Mouse (Mus musculus): ENCODE measurements around the gene Olah. TPM values are rescaled to one million over a fixed set of nuclear protein-coding genes. Genes with fewer than 3 reads are reported as not detected.

Gene Olah
- total and polyA plus RNA-seq, 3 experiments = 0.27 TPM; not detected in 2

- no peaks in the 10 kb centered on the region for H3K9me3 ChIP-seq (replicated peaks)
- ATAC-seq (ENCODE audit: extremely low read depth, insufficient number of reproducible peaks, low FRiP score, poor library complexity, severe bottlenecking) = no peak
- no peaks in the 10 kb centered on the region for H3K4me1 ChIP-seq (ENCODE audit: insufficient read depth, low read depth, low read length)
- peaks cover 5% of the 10 kb centered on the region; the same call in 1 of the 2 replicates for H3K27me3 ChIP-seq (ENCODE audit: insufficient read depth, low read length)
- H3K36me3 ChIP-seq (replicated peaks) = no peaks in the 10 kb centered on the region
- TF ChIP-seq POLR2AphosphoS5 (IDR thresholded peaks at IDR 0.05; ENCODE audit: insufficient replicate concordance, low read depth, low read length) (no peak), CTCF (IDR thresholded peaks at IDR 0.05; ENCODE audit: low read depth, low read length) (no peak), GATA2 (IDR thresholded peaks at IDR 0.05; ENCODE audit: borderline replicate concordance, low read depth, low read length) (no peak), GATA1 (IDR thresholded peaks at IDR 0.05; ENCODE audit: borderline replicate concordance, low read length) (no peak), TAL1 (conservative IDR thresholded peaks at IDR 0.05; ENCODE audit: low read depth, low read length) (no peak)
- no peak overlapping the region for H3K4me3 ChIP-seq (ENCODE audit: low read depth, low read length)
- no peak for DNase-seq (ENCODE audit: low spot score)
These were observed 35.9 kb downstream of the Olah start for GRCm38 (mm10) chr2:3361067-3361466.

- no peaks in the 10 kb centered on the region for H3K4me1 ChIP-seq (ENCODE audit: insufficient read depth, low read depth, low read length)
- H3K4me3 ChIP-seq (ENCODE audit: low read depth, low read length) = no peak overlapping the region
- H3K27me3 ChIP-seq (ENCODE audit: insufficient read depth, low read length) = peaks cover 9% of the 10 kb centered on the region; the same call in 1 of the 2 replicates
- H3K9me3 ChIP-seq (replicated peaks) = no peaks in the 10 kb centered on the region
- TF ChIP-seq POLR2AphosphoS5 (IDR thresholded peaks at IDR 0.05; ENCODE audit: insufficient replicate concordance, low read depth, low read length) = no peak
- no peak for TF ChIP-seq CTCF (IDR thresholded peaks at IDR 0.05; ENCODE audit: low read depth, low read length)
- no peaks in the 10 kb centered on the region for H3K36me3 ChIP-seq (replicated peaks)
- no peak for DNase-seq (ENCODE audit: low spot score)
- ATAC-seq (ENCODE audit: extremely low read depth, insufficient number of reproducible peaks, low FRiP score, poor library complexity, severe bottlenecking) = no peak
These were observed 39.1 kb downstream of the Olah start for GRCm38 (mm10) chr2:3357887-3358286.

- H3K36me3 ChIP-seq (replicated peaks) = no peaks in the 10 kb centered on the region
- TF ChIP-seq POLR2AphosphoS5 (IDR thresholded peaks at IDR 0.05; ENCODE audit: insufficient replicate concordance, low read depth, low read length) (no peak), GATA1 (IDR thresholded peaks at IDR 0.05; ENCODE audit: borderline replicate concordance, low read length) (no peak)
- peaks cover 9% of the 10 kb centered on the region; the same call in 1 of the 2 replicates for H3K27me3 ChIP-seq (ENCODE audit: insufficient read depth, low read length)
- DNase-seq (ENCODE audit: low spot score) (no peak), ATAC-seq (ENCODE audit: extremely low read depth, insufficient number of reproducible peaks, low FRiP score, poor library complexity, severe bottlenecking) (no peak)
- no peaks in the 10 kb centered on the region for H3K9me3 ChIP-seq (replicated peaks)
- H3K4me3 ChIP-seq (ENCODE audit: low read depth, low read length) = no peak overlapping the region
- no peaks in the 10 kb centered on the region for H3K4me1 ChIP-seq (ENCODE audit: insufficient read depth, low read depth, low read length)
These were observed 40.7 kb downstream of the Olah start for GRCm38 (mm10) chr2:3356311-3356710.

GRCm38 (mm10) chr2:3355793-3356192, 41.2 kb downstream of the Olah start:
- TF ChIP-seq POLR2AphosphoS5 (IDR thresholded peaks at IDR 0.05; ENCODE audit: insufficient replicate concordance, low read depth, low read length) (no peak), TAL1 (conservative IDR thresholded peaks at IDR 0.05; ENCODE audit: low read depth, low read length) (no peak), CTCF (IDR thresholded peaks at IDR 0.05; ENCODE audit: low read depth, low read length) (no peak), GATA1 (IDR thresholded peaks at IDR 0.05; ENCODE audit: borderline replicate concordance, low read length) (no peak), GATA2 (IDR thresholded peaks at IDR 0.05; ENCODE audit: borderline replicate concordance, low read depth, low read length) (no peak)
- no peaks in the 10 kb centered on the region for H3K9me3 ChIP-seq (replicated peaks)
- H3K4me1 ChIP-seq (ENCODE audit: insufficient read depth, low read depth, low read length) = no peaks in the 10 kb centered on the region
- ATAC-seq (ENCODE audit: extremely low read depth, insufficient number of reproducible peaks, low FRiP score, poor library complexity, severe bottlenecking) (no peak), DNase-seq (ENCODE audit: low spot score) (no peak)
- H3K36me3 ChIP-seq (replicated peaks) = no peaks in the 10 kb centered on the region
- peaks cover 9% of the 10 kb centered on the region; the same call in 1 of the 2 replicates for H3K27me3 ChIP-seq (ENCODE audit: insufficient read depth, low read length)
- H3K4me3 ChIP-seq (ENCODE audit: low read depth, low read length) = no peak overlapping the region

GRCm38 (mm10) chr2:3353160-3353559, 43.9 kb downstream of the Olah start:
- Histone ChIP-seq H3K4me3 (ENCODE audit: low read depth, low read length) (no peak overlapping the region), H3K36me3 (replicated peaks) (no peaks in the 10 kb centered on the region), H3K4me1 (ENCODE audit: insufficient read depth, low read depth, low read length) (no peaks in the 10 kb centered on the region), H3K27me3 (ENCODE audit: insufficient read depth, low read length) (peaks cover 9% of the 10 kb centered on the region; the same call in 1 of the 2 replicates), H3K9me3 (replicated peaks) (no peaks in the 10 kb centered on the region)
- DNase-seq (ENCODE audit: low spot score) (no peak), ATAC-seq (ENCODE audit: extremely low read depth, insufficient number of reproducible peaks, low FRiP score, poor library complexity, severe bottlenecking) (no peak)
- no peak for TF ChIP-seq TAL1 (conservative IDR thresholded peaks at IDR 0.05; ENCODE audit: low read depth, low read length)
- TF ChIP-seq POLR2AphosphoS5 (IDR thresholded peaks at IDR 0.05; ENCODE audit: insufficient replicate concordance, low read depth, low read length) = no peak
- no peak for TF ChIP-seq GATA1 (IDR thresholded peaks at IDR 0.05; ENCODE audit: borderline replicate concordance, low read length)
- no peak for TF ChIP-seq CTCF (IDR thresholded peaks at IDR 0.05; ENCODE audit: low read depth, low read length)
- no peak for TF ChIP-seq GATA2 (IDR thresholded peaks at IDR 0.05; ENCODE audit: borderline replicate concordance, low read depth, low read length)

- ATAC-seq (ENCODE audit: extremely low read depth, insufficient number of reproducible peaks, low FRiP score, poor library complexity, severe bottlenecking) (no peak), DNase-seq (ENCODE audit: low spot score) (no peak)
- no peaks in the 10 kb centered on the region for H3K36me3 ChIP-seq (replicated peaks)
- no peak overlapping the region for H3K4me3 ChIP-seq (ENCODE audit: low read depth, low read length)
- H3K27me3 ChIP-seq (ENCODE audit: insufficient read depth, low read length) = peaks cover 22% of the 10 kb centered on the region
- H3K4me1 ChIP-seq (ENCODE audit: insufficient read depth, low read depth, low read length) = no peaks in the 10 kb centered on the region
- TF ChIP-seq TAL1 (conservative IDR thresholded peaks at IDR 0.05; ENCODE audit: low read depth, low read length) = no peak
- no peaks in the 10 kb centered on the region for H3K9me3 ChIP-seq (replicated peaks)
These were observed 48.1 kb downstream of the Olah start for GRCm38 (mm10) chr2:3348919-3349318.

GRCm38 (mm10) chr2:3348422-3348821, 48.6 kb downstream of the Olah start:
- Histone ChIP-seq H3K4me3 (ENCODE audit: low read depth, low read length) (no peak overlapping the region), H3K4me1 (ENCODE audit: insufficient read depth, low read depth, low read length) (no peaks in the 10 kb centered on the region), H3K9me3 (replicated peaks) (no peaks in the 10 kb centered on the region), H3K36me3 (replicated peaks) (no peaks in the 10 kb centered on the region), H3K27me3 (ENCODE audit: insufficient read depth, low read length) (peaks cover 27% of the 10 kb centered on the region)
- DNase-seq (ENCODE audit: low spot score) (no peak), ATAC-seq (ENCODE audit: extremely low read depth, insufficient number of reproducible peaks, low FRiP score, poor library complexity, severe bottlenecking) (no peak)
- TF ChIP-seq POLR2AphosphoS5 (IDR thresholded peaks at IDR 0.05; ENCODE audit: insufficient replicate concordance, low read depth, low read length) = no peak
- no peak for TF ChIP-seq GATA1 (IDR thresholded peaks at IDR 0.05; ENCODE audit: borderline replicate concordance, low read length)
- TF ChIP-seq GATA2 (IDR thresholded peaks at IDR 0.05; ENCODE audit: borderline replicate concordance, low read depth, low read length) = no peak
- no peak for TF ChIP-seq CTCF (IDR thresholded peaks at IDR 0.05; ENCODE audit: low read depth, low read length)
- no peak for TF ChIP-seq TAL1 (conservative IDR thresholded peaks at IDR 0.05; ENCODE audit: low read depth, low read length)
